Mouse (Mus musculus): ENCODE measurements around the gene Slc38a3.

DNA sequence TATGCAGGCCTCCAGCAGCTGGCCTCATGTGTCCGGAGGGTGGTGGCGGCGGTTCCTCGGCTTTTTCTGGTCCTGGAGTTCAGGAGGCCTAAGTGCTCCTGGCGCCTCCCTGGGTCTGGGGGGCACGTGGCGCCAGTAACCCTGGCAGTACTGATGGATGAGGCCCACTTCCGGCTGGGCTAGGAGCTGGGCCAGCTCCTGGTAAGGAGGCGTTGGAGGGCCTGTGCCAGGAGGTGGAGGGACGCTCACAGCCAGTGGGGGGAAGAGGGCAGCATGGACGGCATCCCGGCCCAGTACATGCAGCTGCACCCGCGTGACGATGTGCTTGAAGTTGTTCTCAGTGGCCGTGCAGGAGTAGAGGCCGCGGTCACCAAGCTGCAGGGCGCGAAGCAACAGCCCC, 13.1 kb upstream of the Slc38a3 start:
- TF ChIP-seq MYC (IDR thresholded peaks at IDR 0.05; ENCODE audit: low read depth, low read length) (no peak), TCF12 (IDR thresholded peaks at IDR 0.05; ENCODE audit: low read depth, low read length) (no peak), POLR2AphosphoS5 (IDR thresholded peaks at IDR 0.05; ENCODE audit: borderline replicate concordance, low read depth, low read length) (no peak), BHLHE40 (IDR thresholded peaks at IDR 0.05; ENCODE audit: borderline replicate concordance, low read depth, low read length) (no peak), MAX (IDR thresholded peaks at IDR 0.05; ENCODE audit: low read length) (no peak), CTCF (IDR thresholded peaks at IDR 0.05 in 2 of 3, conservative IDR thresholded peaks at IDR 0.05 in 1 of 3; ENCODE audit: control insufficient read depth in 1 of 3, insufficient read depth in 1 of 3, low read depth in 2 of 3, low read length in 3 of 3, poor library complexity in 1 of 3, severe bottlenecking in 1 of 3) (no peak), POLR2A (IDR thresholded peaks at IDR 0.05; ENCODE audit: control insufficient read depth in 1 of 2, insufficient read depth in 1 of 2, low read depth in 1 of 2, low read length in 2 of 2, poor library complexity in 1 of 2) (no peak), MAZ (IDR thresholded peaks at IDR 0.05; ENCODE audit: low read depth, low read length) (no peak), ZNF384 (IDR thresholded peaks at IDR 0.05; ENCODE audit: low read depth, low read length) (no peak), USF1 (IDR thresholded peaks at IDR 0.05; ENCODE audit: low read depth, low read length) (no peak), ZMIZ1 (IDR thresholded peaks at IDR 0.05; ENCODE audit: low read depth, low read length) (no peak), POLR2AphosphoS2 (IDR thresholded peaks at IDR 0.05; ENCODE audit: low read length) (no peak)

Data from MEL (cell line).